ENCODE assay signal across 7 mouse cellular contexts in the genomic region with DNA sequence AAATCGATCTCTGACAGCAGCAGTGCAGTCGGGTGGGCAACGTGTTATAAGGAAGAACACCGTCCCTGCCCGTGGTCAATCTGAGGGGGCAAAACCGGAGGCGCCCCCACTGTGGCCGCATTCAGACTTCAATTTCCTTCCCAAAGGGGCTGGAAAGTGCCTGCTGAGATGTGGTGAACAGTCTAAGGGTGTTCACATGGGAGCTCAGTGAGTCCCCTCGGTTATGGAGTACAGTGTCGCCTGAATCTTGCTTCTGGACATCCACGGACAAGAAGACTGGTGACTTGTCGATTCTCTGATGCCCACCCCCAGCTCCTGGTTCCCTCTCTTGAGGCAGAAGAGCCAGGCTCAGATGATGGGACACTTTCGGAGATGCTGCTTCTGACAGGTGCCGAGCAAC. TPM values are rescaled to one million over a fixed set of nuclear protein-coding genes. Genes with fewer than 3 reads are reported as not detected.
DNase-seq lines count a peak whose midpoint lies in the region; ATAC-seq and TF ChIP-seq lines count a peak whose summit lies in the region.

No protein-coding gene starts in this region.

- H3K27ac ChIP-seq in lung, postnatal 0 days (ENCODE audit: low read length), result no peak overlapping the region
- no peak overlapping the region for H3K27ac ChIP-seq in forebrain, embryonic 13.5 days
- H3K27ac ChIP-seq in limb, embryonic 10.5 days, result peak overlapping the region; percentile 95
- no peak overlapping the region for H3K27ac ChIP-seq in stomach, embryonic 14.5 days (ENCODE audit: low read length)

- no peak for DNase-seq in lung, postnatal 0 days (ENCODE audit: low spot score)
- DNase-seq in lung, postnatal 4 days, result no peak
- DNase-seq in limb, embryonic 10.5 days (ENCODE audit: low spot score), result no peak
- DNase-seq in layer of hippocampus, adult 9-10 months (ENCODE audit: low spot score), result no peak
- DNase-seq in thymus, adult 18-20 months, result no peak

- no peaks in the 10 kb centered on the region for H3K36me3 ChIP-seq in lung, postnatal 0 days (ENCODE audit: insufficient read depth, low read length)
- peaks cover 26% of the 10 kb centered on the region; the same call in 1 of the 2 replicates for H3K36me3 ChIP-seq in forebrain, embryonic 13.5 days (ENCODE audit: poor library complexity, severe bottlenecking)
- peaks cover 27% of the 10 kb centered on the region for H3K36me3 ChIP-seq in limb, embryonic 10.5 days
- peaks cover 2% of the 10 kb centered on the region; the same call in 1 of the 2 replicates for H3K36me3 ChIP-seq in stomach, embryonic 14.5 days (ENCODE audit: control insufficient read depth, insufficient read depth, low read length)

- 11% methylated on average over 14 of the region's 14 CpGs for WGBS in lung, postnatal 0 days
- WGBS in forebrain, embryonic 13.5 days, result 16% methylated on average over 14 of the region's 14 CpGs
- WGBS in limb, embryonic 10.5 days, result 17% methylated on average over 14 of the region's 14 CpGs
- 16% methylated on average over 14 of the region's 14 CpGs for WGBS in stomach, embryonic 14.5 days

- peak overlapping the region; percentile 88 for H3K4me3 ChIP-seq in lung, postnatal 0 days (ENCODE audit: low read depth, low read length)
- H3K4me3 ChIP-seq in forebrain, embryonic 13.5 days, result peak overlapping the region; percentile 81
- peak overlapping the region; percentile 86 for H3K4me3 ChIP-seq in limb, embryonic 10.5 days
- H3K4me3 ChIP-seq in stomach, embryonic 14.5 days (ENCODE audit: low read depth, low read length), result peak overlapping the region; percentile 77

- TF ChIP-seq EP300 in lung, postnatal 0 days (IDR thresholded peaks at IDR 0.05), result no peak

- no peak for TF ChIP-seq CTCF in lung, postnatal 0 days (IDR thresholded peaks at IDR 0.05)

- no peaks in the 10 kb centered on the region for H3K27me3 ChIP-seq in lung, postnatal 0 days (replicated peaks; ENCODE audit: insufficient read depth, low read length)
- no peaks in the 10 kb centered on the region for H3K27me3 ChIP-seq in forebrain, embryonic 13.5 days
- no peaks in the 10 kb centered on the region for H3K27me3 ChIP-seq in limb, embryonic 10.5 days (ENCODE audit: low read depth, poor library complexity, severe bottlenecking)
- H3K27me3 ChIP-seq in stomach, embryonic 14.5 days (ENCODE audit: control insufficient read depth, insufficient read depth, low read length), result no peaks in the 10 kb centered on the region

- ATAC-seq in lung, postnatal 0 days, result peak; percentile 21; the same call in 1 of the 2 replicates
- no peak; the same call in 1 of the 2 replicates for ATAC-seq in forebrain, embryonic 13.5 days
- ATAC-seq in stomach, embryonic 14.5 days (ENCODE audit: insufficient number of reproducible peaks, insufficient read depth, low FRiP score, low read depth), result no peak

- no peaks in the 10 kb centered on the region; the same call in 1 of the 2 replicates for H3K4me1 ChIP-seq in lung, postnatal 0 days (ENCODE audit: insufficient read depth, low read depth, low read length)
- H3K4me1 ChIP-seq in forebrain, embryonic 13.5 days, result peaks cover 12% of the 10 kb centered on the region
- peaks cover 10% of the 10 kb centered on the region for H3K4me1 ChIP-seq in limb, embryonic 10.5 days
- no peaks in the 10 kb centered on the region; the same call in 1 of the 2 replicates for H3K4me1 ChIP-seq in stomach, embryonic 14.5 days (ENCODE audit: control insufficient read depth, insufficient read depth, low read length)

- peak overlapping the region; percentile 58 for H3K9ac ChIP-seq in lung, postnatal 0 days (replicated peaks; ENCODE audit: low read depth)
- H3K9ac ChIP-seq in forebrain, embryonic 13.5 days, result peak overlapping the region; percentile 80
- H3K9ac ChIP-seq in stomach, embryonic 14.5 days (replicated peaks; ENCODE audit: low read depth, low read length), result peak overlapping the region; percentile 74

- peak overlapping the region; percentile 85 for H3K4me2 ChIP-seq in lung, postnatal 0 days (replicated peaks; ENCODE audit: low read depth, low read length)
- H3K4me2 ChIP-seq in forebrain, embryonic 13.5 days, result peak overlapping the region; percentile 90
- peak overlapping the region; percentile 77 for H3K4me2 ChIP-seq in stomach, embryonic 14.5 days (replicated peaks; ENCODE audit: low read depth, low read length)

- no peaks in the 10 kb centered on the region for H3K9me3 ChIP-seq in lung, postnatal 0 days (ENCODE audit: low read length)
- H3K9me3 ChIP-seq in forebrain, embryonic 13.5 days (replicated peaks), result no peaks in the 10 kb centered on the region
- no peaks in the 10 kb centered on the region for H3K9me3 ChIP-seq in limb, embryonic 10.5 days (replicated peaks)
- no peaks in the 10 kb centered on the region for H3K9me3 ChIP-seq in stomach, embryonic 14.5 days (ENCODE audit: control insufficient read depth, low read depth, low read length)

RNA-seq across cellular contexts. Expression of gene Zfp354a, which starts 0.6 kb away (rescaled TPM):
- polyA plus RNA-seq in lung, postnatal 0 days (2015; fragmentation: Nextera tagmentation; extraction: Ambion mirVana), result 5.7 and 5.9 TPM in 2 replicates
- polyA plus RNA-seq in forebrain, embryonic 13.5 days (2015; fragmentation: Nextera tagmentation; extraction: Ambion mirVana), result 10.0 and 11.5 TPM in 2 replicates
- polyA plus RNA-seq in limb, embryonic 10.5 days (2016; fragmentation: Nextera tagmentation; extraction: Ambion mirVana), result 7.7 and 7.9 TPM in 2 replicates
- 8.9 and 9.0 TPM in 2 replicates for polyA plus RNA-seq in stomach, embryonic 14.5 days (2014; fragmentation: Nextera tagmentation; extraction: Ambion mirVana)

RNA-seq across cellular contexts. Expression of gene Olfr1375, which starts 11.7 kb away (rescaled TPM):
- polyA plus RNA-seq in lung, postnatal 0 days (2015; fragmentation: Nextera tagmentation; extraction: Ambion mirVana), result not detected in 2 replicates
- polyA plus RNA-seq in forebrain, embryonic 13.5 days (2015; fragmentation: Nextera tagmentation; extraction: Ambion mirVana), result not detected in 2 replicates
- polyA plus RNA-seq in limb, embryonic 10.5 days (2016; fragmentation: Nextera tagmentation; extraction: Ambion mirVana), result not detected in 2 replicates
- not detected in 2 replicates for polyA plus RNA-seq in stomach, embryonic 14.5 days (2014; fragmentation: Nextera tagmentation; extraction: Ambion mirVana)

RNA-seq across cellular contexts. Expression of gene Olfr54, which starts 45.6 kb away (rescaled TPM):
- polyA plus RNA-seq in lung, postnatal 0 days (2015; fragmentation: Nextera tagmentation; extraction: Ambion mirVana), result not detected in 2 replicates
- polyA plus RNA-seq in forebrain, embryonic 13.5 days (2015; fragmentation: Nextera tagmentation; extraction: Ambion mirVana), result not detected in 2 replicates
- polyA plus RNA-seq in limb, embryonic 10.5 days (2016; fragmentation: Nextera tagmentation; extraction: Ambion mirVana), result not detected in 2 replicates
- not detected in 2 replicates for polyA plus RNA-seq in stomach, embryonic 14.5 days (2014; fragmentation: Nextera tagmentation; extraction: Ambion mirVana)

RNA-seq across cellular contexts. Expression of gene Olfr51, which starts 56.2 kb away (rescaled TPM):
- not detected in 2 replicates for polyA plus RNA-seq in lung, postnatal 0 days (2015; fragmentation: Nextera tagmentation; extraction: Ambion mirVana)
- polyA plus RNA-seq in forebrain, embryonic 13.5 days (2015; fragmentation: Nextera tagmentation; extraction: Ambion mirVana), result not detected in 2 replicates
- polyA plus RNA-seq in limb, embryonic 10.5 days (2016; fragmentation: Nextera tagmentation; extraction: Ambion mirVana), result not detected in 2 replicates
- not detected in 2 replicates for polyA plus RNA-seq in stomach, embryonic 14.5 days (2014; fragmentation: Nextera tagmentation; extraction: Ambion mirVana)
